Mouse (Mus musculus) MEL (cell line): ENCODE data around the gene Dand5. TPM values are rescaled to one million over a fixed set of nuclear protein-coding genes. Genes with fewer than 3 reads are reported as not detected.

Experiments
- DNase-seq: peaks from one replicate; pipeline ENCODE4 v3.0.0; 2011; ENCODE audit warnings: low read depth, low spot score
- H3K27ac ChIP-seq: 2 replicates; pipeline ENCODE4 v1.5.1; 2012; ENCODE audit warnings: low read depth, mild to moderate bottlenecking, control low read depth, low read length, moderate library complexity; ENCODE audit not compliant: control insufficient read depth
- H3K27me3 ChIP-seq, 2 experiments: fragments of 150-350 bp in 1 of 2; sonication (generic) in 1 of 2; 2 replicates each; pipeline ENCODE4 v1.6.1; 2012; ENCODE audit warnings: low read length in 2 of 2, mild to moderate bottlenecking in 2 of 2, improper control_type of control experiment in 1 of 2, moderate library complexity in 1 of 2; ENCODE audit not compliant: insufficient read depth in 2 of 2, control insufficient read depth in 1 of 2
- H3K36me3 ChIP-seq, 2 experiments: 2 replicates each; pipeline ENCODE4 v1.6.1; 2012 to 2014; ENCODE audit warnings: low read length in 2 of 2, improper control_type of control experiment in 1 of 2, inconsistent platforms in 1 of 2, mild to moderate bottlenecking in 1 of 2; ENCODE audit not compliant: insufficient read depth in 2 of 2, control insufficient read depth in 1 of 2
- H3K4me1 ChIP-seq, 2 experiments: fragments of 150-350 bp in 1 of 2; sonication (generic) in 1 of 2; 2 replicates each; pipeline ENCODE4 v1.6.1; 2012; ENCODE audit warnings: low read length in 2 of 2, improper control_type of control experiment in 1 of 2, mild to moderate bottlenecking in 1 of 2; ENCODE audit not compliant: insufficient read depth in 2 of 2, control insufficient read depth in 1 of 2
- H3K4me3 ChIP-seq, 2 experiments: fragments of 150-350 bp in 1 of 2; sonication (generic) in 1 of 2; 2 replicates each; pipeline ENCODE4 v1.5.1; 2012; ENCODE audit warnings: low read depth in 2 of 2, low read length in 2 of 2, mild to moderate bottlenecking in 2 of 2, moderate library complexity in 2 of 2, control low read depth in 1 of 2, improper control_type of control experiment in 1 of 2; ENCODE audit not compliant: control insufficient read depth in 1 of 2, insufficient read depth in 1 of 2
- H3K79me2 ChIP-seq: 2 replicates; pipeline ENCODE4 v1.6.1; 2012; ENCODE audit warnings: mild to moderate bottlenecking, low read length, moderate library complexity; ENCODE audit not compliant: control insufficient read depth, poor library complexity, insufficient read depth
- H3K9ac ChIP-seq: 2 replicates; pipeline ENCODE4 v1.6.1; 2012; ENCODE audit warnings: low read depth, mild to moderate bottlenecking, control low read depth, low read length, moderate library complexity; ENCODE audit not compliant: control insufficient read depth, poor library complexity, severe bottlenecking
- H3K9me3 ChIP-seq: fragments of 150-350 bp; sonication (generic); replicated peaks from 2 replicates; pipeline ENCODE4 v1.6.1; 2012; ENCODE audit warnings: mild to moderate bottlenecking, low read length, improper control_type of control experiment, moderate library complexity; ENCODE audit not compliant: insufficient read depth
- BHLHE40 ChIP-seq: IDR thresholded peaks from 2 replicates; pipeline ENCODE4 v1.6.1; 2012; ENCODE audit warnings: low read depth, mild to moderate bottlenecking, inconsistent platforms, low read length, improper control_type of control experiment, borderline replicate concordance
- CTCF ChIP-seq, 3 experiments: IDR thresholded peaks in 2 of 3; conservative IDR thresholded peaks in 1 of 3; 2 replicates each; pipeline ENCODE4 v1.5.1; 2011 to 2012; ENCODE audit warnings: low read length in 3 of 3, low read depth in 2 of 3, mild to moderate bottlenecking in 2 of 3, improper control_type of control experiment in 1 of 3, inconsistent platforms in 1 of 3, mixed read lengths in 1 of 3, moderate library complexity in 1 of 3; ENCODE audit not compliant: control insufficient read depth in 1 of 3, insufficient read depth in 1 of 3, poor library complexity in 1 of 3, severe bottlenecking in 1 of 3
- ELF1 ChIP-seq: IDR thresholded peaks from 2 replicates; pipeline ENCODE4 v1.6.1; 2014; ENCODE audit warnings: low read depth, mild to moderate bottlenecking, inconsistent platforms, low read length, improper control_type of control experiment, moderate library complexity
- EP300 ChIP-seq, 2 experiments: IDR thresholded peaks; 2 replicates each; pipeline ENCODE4 v1.6.1; 2011; ENCODE audit warnings: improper control_type of control experiment in 2 of 2, low read length in 2 of 2, low read depth in 1 of 2, mild to moderate bottlenecking in 1 of 2
- ETS1 ChIP-seq: IDR thresholded peaks from 2 replicates; pipeline ENCODE4 v1.6.1; 2012; ENCODE audit warnings: low read depth, mild to moderate bottlenecking, inconsistent platforms, low read length, improper control_type of control experiment, moderate library complexity
- JUND ChIP-seq: IDR thresholded peaks from 2 replicates; pipeline ENCODE4 v1.6.1; 2011; ENCODE audit warnings: low read depth, mild to moderate bottlenecking, improper control_type of control experiment, low read length
- MAZ ChIP-seq: IDR thresholded peaks from 2 replicates; pipeline ENCODE4 v1.6.1; 2012; ENCODE audit warnings: low read depth, mild to moderate bottlenecking, inconsistent platforms, low read length, improper control_type of control experiment
- MEF2A ChIP-seq: IDR thresholded peaks from 2 replicates; pipeline ENCODE4 v1.6.1; 2014; ENCODE audit warnings: low read depth, mild to moderate bottlenecking, inconsistent platforms, low read length, improper control_type of control experiment; ENCODE audit not compliant: poor library complexity, insufficient replicate concordance, severe bottlenecking; ENCODE audit errors: extremely low read depth
- MYC ChIP-seq: IDR thresholded peaks from 2 replicates; pipeline ENCODE4 v1.6.1; 2011; ENCODE audit warnings: low read depth, mild to moderate bottlenecking, low read length, improper control_type of control experiment, moderate library complexity
- NRF1 ChIP-seq: IDR thresholded peaks from 2 replicates; pipeline ENCODE4 v1.6.1; 2014; ENCODE audit warnings: low read depth, mild to moderate bottlenecking, inconsistent platforms, low read length, improper control_type of control experiment, moderate library complexity; ENCODE audit not compliant: poor library complexity, insufficient read depth, severe bottlenecking
- POLR2AphosphoS2 ChIP-seq: IDR thresholded peaks from 2 replicates; pipeline ENCODE4 v1.6.1; 2011; ENCODE audit warnings: low read length, improper control_type of control experiment
- POLR2AphosphoS5 ChIP-seq: IDR thresholded peaks from 2 replicates; pipeline ENCODE4 v1.6.1; 2012; ENCODE audit warnings: low read depth, borderline replicate concordance, mild to moderate bottlenecking, inconsistent platforms, low read length, moderate library complexity, mixed read lengths
- RAD21 ChIP-seq: IDR thresholded peaks from 2 replicates; pipeline ENCODE4 v1.6.1; 2011; ENCODE audit warnings: mild to moderate bottlenecking, low read depth, low read length, improper control_type of control experiment
- SIN3A ChIP-seq: IDR thresholded peaks from 2 replicates; pipeline ENCODE4 v1.6.1; 2012; ENCODE audit warnings: low read length, improper control_type of control experiment, inconsistent platforms
- SMC3 ChIP-seq: IDR thresholded peaks from 2 replicates; pipeline ENCODE4 v1.6.1; 2011; ENCODE audit warnings: low read depth, low read length, improper control_type of control experiment
- TCF12 ChIP-seq: IDR thresholded peaks from 2 replicates; pipeline ENCODE4 v1.6.1; 2014; ENCODE audit warnings: low read depth, mild to moderate bottlenecking, inconsistent platforms, low read length, improper control_type of control experiment, moderate library complexity
- UBTF ChIP-seq: IDR thresholded peaks from 2 replicates; pipeline ENCODE4 v1.6.1; 2012; ENCODE audit warnings: low read depth, mild to moderate bottlenecking, inconsistent platforms, low read length, improper control_type of control experiment, moderate library complexity, borderline replicate concordance; ENCODE audit not compliant: insufficient read depth
- ZC3H11A ChIP-seq: IDR thresholded peaks from 2 replicates; pipeline ENCODE4 v1.6.1; 2012; ENCODE audit warnings: low read depth, mild to moderate bottlenecking, inconsistent platforms, low read length, improper control_type of control experiment
- polyA plus RNA-seq, 2 experiments: library from polyadenylated mRNA; stranded (reverse) in 1 of 2; unstranded in 1 of 2; fragments of >175 nt in 1 of 2; fragments of >200 nt in 1 of 2; gene quantifications; 2 replicates each; pipeline versions ENCODE4 v1.2.1 to v1.2.4; 2012; ENCODE audit warnings: low replicate concordance in 2 of 2, low read depth in 1 of 2; ENCODE audit not compliant: insufficient read length in 2 of 2, insufficient read depth in 1 of 2, missing spikeins in 1 of 2
- total RNA-seq: library from RNA; depleted of rRNA; stranded (reverse); fragments of 300-350 nt; gene quantifications from 2 replicates; pipeline ENCODE4 v1.2.3, GENCODE M21; 2012

Dand5 gene
- total and polyA plus RNA-seq, 3 experiments = 1.7 to 2.2 TPM; not detected in 1

DNA sequence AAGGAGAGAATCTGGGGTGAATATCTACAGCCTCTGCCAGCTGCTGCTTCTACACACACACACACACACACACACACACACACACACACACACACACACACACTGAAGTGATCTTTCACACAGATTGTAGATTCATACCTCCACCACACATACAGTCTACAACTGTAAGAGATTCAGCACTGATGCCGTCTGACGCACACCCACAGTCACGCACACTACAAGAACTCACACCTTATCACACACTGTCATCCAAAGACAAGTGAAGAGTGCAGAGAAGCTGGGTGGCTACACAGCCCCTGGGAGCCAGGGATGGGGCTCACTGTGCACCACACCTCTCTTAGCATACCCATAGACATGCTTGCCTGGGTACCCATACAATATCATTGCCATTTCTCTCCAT is 8.8 kb downstream of the Dand5 start:
- H3K27ac ChIP-seq = no peak overlapping the region
- H3K36me3 ChIP-seq = peaks cover 0 to 2% of the 10 kb centered on the region in 2 experiments; a peak in 1 of 4 replicates
- H3K9ac ChIP-seq = no peak overlapping the region
- H3K27me3 ChIP-seq = no peaks in the 10 kb centered on the region
- no peak overlapping the region for H3K4me3 ChIP-seq
- H3K79me2 ChIP-seq = no peaks in the 10 kb centered on the region
- H3K4me1 ChIP-seq = peaks cover 0 to 5% of the 10 kb centered on the region in 2 experiments; a peak in 3 of 4 replicates
- no peaks in the 10 kb centered on the region for H3K9me3 ChIP-seq
- TF ChIP-seq BHLHE40 (no peak), NRF1 (no peak), MEF2A (no peak)
- no peak for DNase-seq

DNA sequence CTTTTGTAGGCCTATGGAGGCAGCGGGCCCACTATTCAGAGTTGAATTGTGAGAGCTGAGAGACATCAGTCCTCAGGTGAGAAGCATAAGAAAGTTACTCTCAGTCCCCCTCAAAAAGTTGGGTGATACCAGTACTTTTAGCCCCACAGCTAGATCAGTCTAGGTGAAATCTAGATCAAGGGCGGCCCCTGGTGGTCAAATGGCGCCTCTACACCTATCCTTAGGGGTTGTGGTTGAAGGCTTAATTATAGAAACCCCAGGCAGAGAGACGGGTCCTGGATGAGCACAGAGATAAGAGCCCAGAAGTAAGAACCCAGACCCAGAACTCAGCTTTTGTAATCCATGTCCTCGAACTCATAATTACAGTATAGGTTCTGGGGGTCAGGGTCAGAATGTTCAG is 9.6 kb downstream of the Dand5 start:
- Histone ChIP-seq H3K36me3 (peaks cover 0 to 2% of the 10 kb centered on the region in 2 experiments; a peak in 1 of 4 replicates), H3K27me3 (no peaks in the 10 kb centered on the region), H3K4me1 (peaks cover 0 to 5% of the 10 kb centered on the region in 2 experiments; a peak in 3 of 4 replicates), H3K9me3 (no peaks in the 10 kb centered on the region), H3K4me3 (no peak overlapping the region), H3K9ac (no peak overlapping the region), H3K27ac (no peak overlapping the region), H3K79me2 (no peaks in the 10 kb centered on the region)
- TF ChIP-seq POLR2AphosphoS2 = no peak
- no peak for TF ChIP-seq TCF12
- no peak for TF ChIP-seq EP300 (IDR thresholded peaks at IDR 0.05; ENCODE audit: low read depth in 1 of 2, low read length in 2 of 2)
- 0 out of 2 replicates have a peak, but pooled peaks have one; percentile 49 for TF ChIP-seq MAZ
- peak; percentile 44; the same call in 1 of the 2 replicates for TF ChIP-seq SIN3A
- TF ChIP-seq POLR2AphosphoS5 = no peak
- no peak for TF ChIP-seq UBTF
- peak; percentile 97 for TF ChIP-seq RAD21
- no peak for TF ChIP-seq MYC
- no peak for TF ChIP-seq JUND
- TF ChIP-seq ETS1 = no peak
- peak; percentile 73 to 90 (median 90) for TF ChIP-seq CTCF (IDR thresholded peaks at IDR 0.05 in 2 of 3, conservative IDR thresholded peaks at IDR 0.05 in 1 of 3; ENCODE audit: control insufficient read depth in 1 of 3, insufficient read depth in 1 of 3, low read depth in 2 of 3, low read length in 3 of 3, poor library complexity in 1 of 3, severe bottlenecking in 1 of 3)
- TF ChIP-seq ZC3H11A = peak; percentile 92
- TF ChIP-seq SMC3 = peak; percentile 96
- TF ChIP-seq ELF1 = no peak
- peak; percentile 81 for DNase-seq
